Mouse (Mus musculus): ENCODE measurements around the gene Vps51.

Vps51 gene

DNA sequence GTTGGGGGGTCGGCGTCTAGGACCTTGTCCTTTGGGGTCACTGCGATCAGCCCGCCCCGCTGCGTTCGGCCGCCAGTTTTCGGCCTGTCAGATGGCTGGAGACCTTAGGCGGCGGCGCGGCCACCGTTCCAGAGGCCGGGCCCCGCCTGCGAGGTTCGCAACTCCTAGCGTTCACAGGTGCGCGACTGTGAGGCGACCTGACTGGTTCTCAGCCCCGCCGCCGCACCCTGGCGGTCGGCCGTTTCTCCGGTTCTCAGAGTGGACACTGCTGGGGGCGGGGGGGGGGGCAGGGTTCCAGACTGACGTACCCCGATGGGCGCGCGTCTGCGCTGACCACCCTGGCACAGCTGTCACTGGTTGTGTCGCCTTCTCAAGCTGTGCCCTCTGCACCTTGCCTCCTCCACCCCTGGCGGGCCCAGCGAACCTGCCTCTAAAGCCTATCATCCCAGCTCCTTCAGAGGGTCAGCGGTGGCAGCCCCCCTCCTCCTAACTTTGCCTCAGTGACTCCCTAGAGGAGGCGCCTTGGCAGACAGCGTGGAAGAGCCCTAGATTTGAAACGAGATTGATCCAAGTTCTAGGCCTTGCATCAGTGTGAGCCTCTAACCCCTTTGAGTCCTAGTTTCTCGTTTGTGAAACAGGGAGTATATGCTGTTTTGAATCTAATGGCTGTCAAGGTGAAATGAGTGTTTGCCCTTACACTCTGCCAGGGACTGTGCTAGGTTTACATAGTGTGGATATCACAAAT lies 29.7 kb downstream of the Vps51 start:
- no peak for DNase-seq

DNA sequence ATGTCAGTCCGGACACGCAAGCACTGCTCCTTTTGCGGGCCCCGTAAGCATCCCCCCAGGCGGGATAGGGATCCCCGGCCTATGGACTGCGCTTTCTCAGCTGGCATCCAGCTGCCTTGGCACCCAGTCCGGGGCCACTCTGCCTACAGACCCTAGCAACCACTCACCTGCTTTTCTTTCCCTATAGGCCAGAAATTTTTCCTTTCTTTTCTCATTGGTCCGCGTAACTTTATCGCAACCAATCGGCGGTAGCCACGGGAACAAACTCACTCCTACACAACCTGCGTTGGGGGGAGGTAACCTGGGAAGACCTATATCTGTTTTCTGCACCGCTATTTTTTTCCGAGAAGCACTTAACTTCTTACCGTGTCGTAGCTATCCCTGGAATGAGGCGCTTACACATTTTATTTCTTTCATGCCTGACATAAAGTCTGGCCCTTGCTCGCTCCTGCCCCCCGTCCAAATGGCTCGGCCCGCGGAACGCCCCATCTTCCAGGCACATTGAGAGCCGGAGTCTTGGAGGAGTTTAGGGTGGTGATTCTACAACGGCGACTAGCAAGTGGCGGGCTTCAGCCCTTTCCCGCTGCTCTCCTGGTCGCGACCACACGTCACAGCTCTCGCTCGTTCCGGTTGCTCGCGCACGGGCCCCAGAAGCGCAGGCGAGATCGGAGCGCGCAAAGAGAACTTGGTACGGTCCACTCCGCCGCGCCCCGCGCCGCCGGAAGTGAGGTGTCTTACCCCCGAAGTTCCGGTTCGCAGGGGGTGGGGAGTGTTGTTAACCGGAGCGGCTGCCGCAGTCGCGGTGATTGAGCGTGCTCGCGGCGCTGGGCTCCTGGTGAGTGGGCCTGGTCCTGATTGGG lies 30.5 kb downstream of the Vps51 start, which contains the start of gene Syvn1:
TSS of gene Syvn1 (plus strand) at position 283 of the 860 bp plus-strand sequence.
- peak; percentile 97 for DNase-seq

DNA sequence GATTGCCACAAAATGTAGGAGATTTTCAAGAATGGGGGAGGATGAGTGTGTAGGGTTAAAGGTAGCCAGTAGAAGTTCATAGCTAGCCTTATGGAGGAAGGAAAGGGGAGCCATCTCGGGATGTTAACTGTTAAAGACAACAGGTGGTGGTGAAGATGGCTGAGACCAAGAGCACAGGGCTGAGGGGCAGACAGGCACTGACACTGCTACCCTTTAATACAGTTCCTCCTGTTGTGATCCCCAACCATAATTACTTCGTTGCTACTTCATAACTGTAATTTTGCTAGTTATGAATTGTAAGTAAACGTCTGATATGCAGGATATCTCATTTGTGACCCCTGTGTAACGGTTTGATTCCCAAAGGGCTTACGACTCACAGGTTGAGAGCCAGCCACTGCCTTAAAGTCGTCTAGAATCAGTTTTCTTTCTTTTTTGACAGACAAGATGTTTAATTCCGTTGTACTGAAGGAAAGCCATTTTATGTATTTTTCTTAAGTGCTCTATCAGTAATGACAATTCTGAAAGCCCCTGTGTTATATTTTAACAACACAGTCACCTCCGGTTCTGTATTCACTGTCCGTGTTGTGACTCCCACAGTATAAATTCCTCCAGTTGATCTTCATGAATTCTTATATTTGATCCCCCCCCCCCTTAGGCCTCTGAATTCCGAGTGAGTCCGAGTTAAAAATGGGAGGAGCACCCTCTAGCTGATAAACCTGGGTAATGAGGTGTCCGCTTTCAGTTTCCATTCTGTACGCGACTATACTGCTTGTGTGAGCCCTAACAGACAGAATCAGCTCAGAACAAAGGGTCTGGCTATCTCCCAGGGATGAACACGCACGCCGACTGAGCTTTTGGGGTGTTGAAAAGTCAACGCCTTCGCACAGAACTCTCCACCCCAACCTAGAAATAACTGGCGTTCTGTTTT lies 31.4 kb downstream of the Vps51 start:
- no peak for DNase-seq

DNA sequence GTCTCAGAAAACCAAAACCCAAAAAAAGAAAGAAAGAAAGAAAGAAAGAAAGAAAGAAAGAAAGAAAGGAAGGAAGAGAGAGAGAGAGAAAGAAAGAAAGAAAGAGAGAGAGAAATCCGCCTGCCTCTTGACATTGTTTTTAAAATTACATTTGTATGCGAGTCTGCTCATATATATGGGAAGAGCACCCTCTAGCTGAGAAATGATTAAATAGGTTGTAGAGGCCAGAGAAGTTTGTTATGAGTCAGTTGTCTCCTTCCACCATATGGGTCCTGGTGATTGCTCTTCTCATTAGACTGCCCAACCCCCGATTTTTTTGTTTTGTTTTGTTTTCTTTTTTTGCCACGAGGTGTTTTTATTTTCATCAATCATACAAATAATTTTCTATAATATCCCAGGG lies 32.9 kb downstream of the Vps51 start:
- peak; percentile 54 for DNase-seq

DNA sequence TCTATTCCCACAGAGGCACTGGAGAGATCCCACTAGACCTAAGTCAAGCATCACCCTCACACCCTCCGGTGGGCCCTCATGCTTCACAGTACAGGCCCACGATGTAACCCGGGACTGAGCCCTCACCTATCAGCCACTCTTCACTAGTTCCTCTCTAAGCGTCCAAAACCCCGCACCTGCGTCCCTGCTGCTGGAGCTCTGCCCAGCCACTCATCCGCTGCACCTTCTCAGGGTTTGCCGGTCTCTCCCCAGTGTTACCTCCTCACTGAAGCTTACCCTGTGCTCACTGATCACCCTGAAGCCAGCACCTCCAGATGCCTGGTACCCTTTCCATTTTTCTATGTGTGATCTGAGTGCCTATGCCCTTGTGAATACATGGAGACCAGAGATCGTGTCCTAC lies 34.7 kb downstream of the Vps51 start:
- DNase-seq, result no peak

DNA sequence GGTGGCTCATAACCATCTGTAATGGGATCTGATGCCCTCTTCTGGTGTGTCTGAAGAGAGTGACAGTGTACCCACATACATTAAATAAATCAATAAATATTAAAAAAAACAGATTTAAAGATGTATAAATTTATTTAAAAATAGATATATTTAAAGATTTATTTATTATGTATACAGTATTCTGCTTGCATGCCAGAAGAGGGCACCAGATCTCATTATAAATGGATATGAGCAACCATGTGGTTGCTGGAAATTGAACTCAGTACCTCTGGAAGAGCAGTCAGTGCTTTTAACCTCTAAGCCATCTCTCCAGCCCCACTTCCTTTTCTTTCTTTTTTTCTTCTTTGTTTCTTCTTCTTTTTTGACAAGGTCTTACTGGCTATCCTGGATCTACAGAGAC lies 37.0 kb downstream of the Vps51 start:
- no peak for DNase-seq

DNA sequence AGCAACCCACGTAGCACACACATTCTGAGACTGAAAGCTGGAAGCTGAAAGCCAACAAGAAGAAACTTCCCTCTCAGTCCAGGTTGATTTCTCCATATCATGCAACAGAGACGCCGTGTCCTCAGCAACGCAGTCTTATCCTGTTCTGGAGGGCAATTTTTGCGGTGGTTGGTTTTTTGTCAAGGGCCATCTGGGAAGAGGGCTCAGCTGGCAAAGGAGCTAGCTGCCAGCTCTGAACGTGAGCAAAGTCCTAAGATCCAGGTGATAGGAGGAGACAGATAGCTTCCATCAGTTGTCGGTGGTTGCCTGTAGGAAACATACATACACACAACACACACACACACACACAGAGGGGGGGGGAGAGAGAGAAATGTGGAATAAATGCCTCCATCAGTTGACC lies 38.7 kb downstream of the Vps51 start:
- DNase-seq, result no peak

DNA sequence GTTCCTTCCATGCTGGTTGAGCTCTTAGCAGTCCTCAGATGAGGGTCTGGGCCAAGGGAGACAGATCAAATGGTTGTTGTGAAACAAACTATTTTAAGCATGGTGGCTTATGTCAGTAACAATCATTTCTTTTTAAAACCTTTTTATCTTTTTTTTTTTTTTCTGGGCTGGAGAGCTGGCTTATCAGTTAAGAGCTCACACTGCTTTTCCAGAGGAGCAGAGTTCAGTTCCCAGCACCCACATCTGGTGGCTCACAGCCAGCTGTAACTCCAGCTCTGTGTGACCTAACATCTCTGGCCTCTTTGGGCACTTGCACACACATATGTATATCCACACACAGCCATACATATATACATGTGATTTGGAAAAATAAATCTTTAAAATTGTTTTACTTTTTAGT lies 39.3 kb downstream of the Vps51 start:
- DNase-seq, result no peak

DNA sequence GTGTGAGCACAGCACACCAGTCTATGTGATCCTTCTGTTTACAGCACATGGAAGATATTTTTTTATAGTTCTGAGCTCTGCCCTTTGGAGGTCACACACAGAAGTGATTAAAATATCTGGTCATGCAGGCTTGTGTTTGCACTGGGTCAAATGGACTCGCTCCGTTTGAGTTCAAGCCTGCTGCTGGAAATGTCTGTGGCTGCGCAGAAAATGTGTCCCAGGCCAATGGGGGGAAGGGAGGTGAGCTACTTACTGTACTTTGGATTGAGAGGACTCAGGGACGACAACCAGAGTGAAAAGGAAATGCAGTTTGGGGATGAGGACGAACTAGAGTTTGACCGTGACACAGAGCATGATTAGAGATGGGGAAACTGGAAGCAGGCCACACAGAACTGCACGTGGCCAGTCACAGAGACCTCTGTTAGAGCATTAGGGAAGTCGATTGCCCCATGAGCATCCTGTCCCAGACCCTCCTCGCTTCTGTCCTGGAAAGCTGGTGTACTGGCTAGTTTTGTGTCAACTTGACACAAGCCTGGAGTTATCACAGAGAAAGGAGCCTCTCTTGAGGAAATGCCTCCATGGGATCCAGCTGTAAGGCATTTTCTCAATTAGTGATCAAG lies 41.0 kb downstream of the Vps51 start:
- no peak for DNase-seq

DNA sequence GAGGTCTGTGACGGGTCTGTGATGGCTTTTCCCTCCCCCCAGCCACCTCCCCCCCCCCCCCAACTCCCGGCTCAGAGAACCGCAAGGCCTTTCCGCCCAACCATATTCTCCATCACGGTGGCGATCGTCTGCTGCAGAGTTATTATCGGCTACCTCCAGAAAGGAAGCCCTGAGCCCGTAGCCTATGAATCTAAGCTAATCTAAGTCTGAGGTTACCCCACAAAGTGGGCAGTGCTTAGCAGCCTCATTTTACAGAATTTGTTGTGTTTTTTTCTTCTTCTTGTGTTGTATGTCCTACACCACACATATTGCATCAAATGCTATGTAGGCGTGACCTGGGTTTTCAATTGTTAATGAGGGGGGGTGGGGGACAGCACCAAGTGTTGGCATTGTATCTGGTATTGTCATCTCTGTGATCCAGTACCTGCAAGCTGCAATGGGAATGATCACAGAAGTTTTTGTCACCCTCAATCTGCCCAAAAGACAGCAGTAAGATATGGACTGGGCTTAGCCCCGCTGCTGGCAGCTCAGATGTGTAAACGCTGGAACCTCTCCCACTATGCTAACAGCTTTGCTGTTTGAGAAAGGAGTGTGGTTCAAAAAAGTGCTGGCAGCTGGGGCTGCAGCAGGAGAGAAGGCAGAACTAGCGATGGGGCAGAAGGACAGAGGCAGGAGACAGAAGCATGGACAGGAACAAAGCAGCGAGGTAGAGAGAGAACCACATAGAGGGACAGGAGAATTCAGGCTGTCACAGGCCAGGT lies 46.3 kb downstream of the Vps51 start:
- no peak for DNase-seq

DNA sequence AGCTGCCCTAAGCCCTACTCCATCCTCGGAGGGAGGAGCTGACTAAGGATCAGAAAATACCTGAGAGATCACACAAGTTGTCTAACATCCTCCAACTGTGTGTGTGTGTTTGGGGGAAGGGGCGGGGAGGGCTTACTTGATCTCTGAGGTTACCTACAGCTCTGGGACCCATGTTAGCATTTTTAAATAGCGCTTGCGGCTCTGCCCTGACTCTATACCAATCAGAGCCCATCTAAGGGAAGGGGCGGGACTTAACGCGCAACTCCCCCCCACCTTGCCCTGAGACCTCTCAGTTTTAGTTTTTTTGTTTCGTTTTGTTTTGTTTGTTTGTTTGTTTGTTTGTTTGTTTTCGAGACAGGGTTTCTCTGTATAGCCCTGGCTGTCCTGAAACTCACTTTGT lies 47.6 kb downstream of the Vps51 start:
- no peak for DNase-seq

DNA sequence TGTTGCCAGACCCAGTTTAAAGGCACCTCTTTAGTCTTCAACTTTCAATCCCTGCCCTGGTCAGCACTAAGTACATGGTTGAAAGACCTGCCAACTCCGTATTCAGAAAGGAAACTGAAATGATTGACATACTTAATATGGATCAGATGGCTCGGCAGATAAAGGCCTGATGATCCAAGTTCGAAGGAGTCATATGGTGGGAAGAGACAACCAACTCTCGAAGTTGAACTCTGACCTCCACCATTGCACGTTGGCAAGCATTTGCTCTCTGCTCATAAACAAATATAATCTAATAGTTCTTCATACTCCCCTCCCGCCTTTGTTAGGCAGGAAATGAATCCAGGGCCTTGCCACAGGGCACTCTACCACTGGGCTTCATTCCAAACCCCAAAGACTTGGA lies 48.0 kb downstream of the Vps51 start:
- DNase-seq, result no peak

DNA sequence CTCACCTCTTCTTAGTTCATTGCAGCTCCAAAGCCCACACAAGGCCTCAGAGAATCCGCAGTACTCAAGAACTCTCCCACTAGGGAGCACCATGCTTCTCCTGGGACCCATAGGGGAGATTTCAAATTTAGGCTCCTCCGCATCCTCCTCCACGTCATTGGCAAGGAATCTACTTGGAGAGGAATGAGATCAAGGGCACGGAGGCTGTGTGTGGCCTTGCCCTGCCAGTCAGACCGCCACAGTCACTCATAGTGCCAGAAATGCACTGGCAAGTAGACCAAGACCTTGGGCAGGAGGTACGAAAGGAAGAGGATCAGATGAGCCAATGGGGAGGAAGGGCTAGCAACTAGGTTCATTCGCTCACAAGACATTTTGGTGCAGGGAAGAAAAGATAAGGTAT lies 53.1 kb downstream of the Vps51 start:
- DNase-seq, result no peak

DNA sequence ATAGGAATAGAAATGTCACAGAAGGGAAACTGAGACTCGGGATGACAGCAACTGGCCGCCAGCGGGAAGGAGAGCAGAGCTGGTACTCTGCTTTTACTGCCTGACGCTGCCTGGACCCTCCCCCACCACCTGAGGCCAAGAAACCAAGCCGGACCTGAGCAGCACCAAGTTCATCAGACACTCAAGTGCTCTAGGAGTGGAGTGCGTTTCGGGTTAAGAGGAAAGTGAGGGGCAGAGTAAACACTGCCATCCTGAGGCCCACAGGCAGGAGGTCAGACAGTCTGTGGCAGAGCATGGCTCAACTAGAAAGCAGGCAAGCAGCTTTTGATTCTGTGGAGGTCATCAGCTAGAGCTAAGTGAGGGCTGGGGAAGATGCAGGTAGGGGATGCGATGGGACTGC lies 54.0 kb downstream of the Vps51 start:
- no peak for DNase-seq

DNA sequence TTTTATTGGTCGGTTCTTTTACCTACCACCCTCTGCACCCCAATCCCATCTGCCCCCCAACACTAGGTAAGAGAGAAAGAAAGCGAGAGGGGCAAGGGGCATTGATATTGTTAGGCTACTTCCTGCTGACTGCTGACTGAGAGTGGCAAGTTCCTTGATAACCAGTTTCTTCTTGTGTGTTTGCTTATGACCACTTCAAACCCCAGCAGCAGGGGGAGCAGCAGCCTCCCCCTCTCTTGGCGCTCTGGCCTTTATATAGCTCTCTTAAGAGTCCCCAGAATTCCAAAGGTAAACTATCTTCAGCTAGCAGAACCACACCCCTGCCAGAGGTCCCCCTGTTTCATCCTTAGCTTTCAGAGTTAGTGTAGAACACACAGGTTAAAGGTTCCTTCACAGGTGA lies 56.8 kb downstream of the Vps51 start:
- DNase-seq, result no peak

DNA sequence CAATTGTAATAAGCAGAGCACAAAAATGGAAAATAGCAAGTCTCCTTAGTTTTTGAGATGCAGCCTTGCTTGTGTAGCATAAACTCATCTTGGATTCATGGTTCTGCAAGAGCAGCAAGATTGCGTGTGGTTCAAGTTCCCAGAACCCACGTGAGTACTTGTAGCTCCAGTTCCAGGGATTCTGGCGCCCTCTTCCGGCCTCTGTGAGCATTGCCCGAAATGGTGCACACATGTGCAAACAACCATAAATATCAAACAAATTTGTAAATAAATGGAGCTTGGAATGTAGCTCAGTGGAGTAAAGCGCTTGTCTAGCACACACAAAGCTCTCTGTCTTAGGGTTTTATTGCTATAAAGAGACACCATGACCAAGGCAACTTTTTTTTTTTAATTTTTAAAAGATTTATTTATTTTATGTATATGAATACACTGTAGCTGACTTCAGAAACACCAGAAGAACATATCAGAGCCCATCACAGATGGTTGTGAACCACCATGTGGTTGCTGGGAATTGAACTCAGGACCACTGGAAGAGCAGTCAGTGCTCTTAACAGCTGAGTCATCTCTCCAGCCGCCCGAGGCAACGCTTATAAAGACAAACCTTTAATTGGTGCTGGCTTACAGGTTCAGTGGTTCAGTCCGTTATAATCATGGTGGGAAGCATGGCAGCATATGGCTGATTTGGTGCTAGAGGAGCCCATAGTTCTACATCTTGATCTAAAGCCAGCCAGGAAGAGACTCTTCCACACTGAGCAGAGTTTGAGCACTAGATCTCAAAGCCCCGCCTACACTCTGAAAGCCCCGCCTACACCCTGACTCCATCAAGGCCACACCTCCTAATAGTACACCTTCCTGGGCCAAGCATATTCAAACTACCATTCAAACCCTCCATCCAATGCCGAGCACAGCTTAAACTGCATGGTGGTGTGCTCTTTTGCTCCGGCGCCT lies 58.6 kb downstream of the Vps51 start:
- DNase-seq, result peak; percentile 90

Data from retina, postnatal 1 day (tissue).